In genomic region chr7:136840224-136840623, GRCm38 (mm10) we compare ENCODE assay signal across 12 mouse cellular contexts.
"Had no signal": no experiment of that assay in that cellular context is flagged by ENCODE, and none has a peak within 500 bp of the region (broad histone marks: within the 10 kb centered on the region; RNA-seq: fewer than 3 reads in every experiment).

No protein-coding gene starts in this region.

- ATAC-seq: liver, embryonic 12.5 days; midbrain, embryonic 16.5 days had no signal

- H3K4me3 ChIP-seq: layer of hippocampus, adult 2 months; limb, embryonic 15.5 days; liver, embryonic 12.5 days; lung, embryonic 15.5 days; midbrain, embryonic 12.5 days had no signal

- DNase-seq: kidney, adult 18-20 months; kidney, postnatal 10 days; left cerebral cortex, postnatal 4 days; lung, postnatal 14 days; thymus, adult 2 months; thymus, postnatal 36 days had no signal

- H3K4me2 ChIP-seq: limb, embryonic 15.5 days; liver, embryonic 12.5 days; lung, embryonic 15.5 days; midbrain, embryonic 12.5 days had no signal

- H3K27me3 ChIP-seq: limb, embryonic 15.5 days; liver, embryonic 12.5 days; lung, embryonic 15.5 days; midbrain, embryonic 12.5 days had no signal

- H3K4me1 ChIP-seq: liver, embryonic 12.5 days; lung, embryonic 15.5 days had no signal

- H3K36me3 ChIP-seq: limb, embryonic 15.5 days; liver, embryonic 12.5 days; lung, embryonic 15.5 days; midbrain, embryonic 12.5 days had no signal

- H3K9ac ChIP-seq: limb, embryonic 15.5 days; liver, embryonic 12.5 days; lung, embryonic 15.5 days; midbrain, embryonic 12.5 days had no signal

- H3K9me3 ChIP-seq: limb, embryonic 15.5 days; liver, embryonic 12.5 days; lung, embryonic 15.5 days; midbrain, embryonic 12.5 days had no signal

- H3K27ac ChIP-seq: layer of hippocampus, adult 2 months; liver, embryonic 12.5 days; lung, embryonic 15.5 days; midbrain, embryonic 12.5 days had no signal
